Mouse (Mus musculus) heart, postnatal 10 days (tissue): ENCODE measurements at regions not wholly inside any gene's neighbourhood (a gene's known extent, or its start where the extent isn't known, plus 50 kb on each side); places are given as distances from the start of the nearest gene placed in this dataset.

ENCODE experiments used
- DNase-seq, 2 experiments: peaks; one replicate each; pipeline ENCODE4 v3.0.0; 2021
- intact Hi-C: fragments of 180-260 bp; cut with DNase I; formaldehyde crosslinking; loops from one replicate; pipeline ENCODE4 v1.15.1; 2025

DNA sequence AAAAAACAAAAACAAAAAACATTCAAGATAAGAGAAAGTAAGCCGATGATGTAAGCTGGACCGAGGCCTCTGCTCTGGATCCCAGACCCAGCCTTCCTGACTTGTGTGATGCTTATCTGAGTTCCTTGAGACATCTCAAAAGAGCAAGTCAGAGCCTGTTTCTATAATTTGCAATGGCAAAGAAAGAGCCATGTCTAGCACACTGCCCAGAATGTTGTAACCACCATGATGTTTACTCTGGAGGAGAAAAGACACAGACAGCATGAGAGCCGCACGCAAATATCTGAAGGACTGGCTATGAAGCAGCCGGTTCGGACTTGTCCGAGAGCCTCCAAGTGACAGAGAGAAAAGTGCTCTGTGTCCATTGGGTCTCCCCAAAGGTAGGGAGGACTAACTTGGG, 52.2 kb upstream of the C1qtnf3 start:
- no peak for DNase-seq
- intact Hi-C loops, result no loop called here

DNA sequence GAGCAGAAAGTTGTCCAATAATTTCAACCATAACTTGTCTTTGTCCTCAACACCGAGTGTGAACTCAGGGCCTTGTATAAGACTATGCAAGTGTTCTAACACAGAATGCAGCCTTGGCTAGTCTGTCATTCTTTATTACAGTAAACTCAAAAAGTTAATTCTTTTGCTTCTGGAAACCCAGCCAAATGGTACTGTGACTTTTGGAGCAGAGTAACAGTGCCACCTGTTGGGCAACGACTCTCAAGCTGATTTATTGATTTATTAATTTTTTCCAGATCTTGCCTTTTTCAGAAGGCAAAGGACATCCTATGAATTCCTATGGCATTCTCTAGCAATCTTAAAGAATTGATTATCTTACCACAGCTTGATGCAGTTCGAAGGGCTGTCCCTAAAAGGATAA, 51.1 kb upstream of the C1qtnf3 start:
- intact Hi-C loops, result loop anchor here (1.0 kb wide), 1 partner anchor 400 kb away; no protein-coding TSS in a partner anchor
- DNase-seq, result peak; percentile 56 to 69

GRCm38 (mm10) chr15:10901745-10902262, 50.3 kb upstream of the C1qtnf3 start:
- DNase-seq, result no peak
- intact Hi-C loops, result loop anchor here (1.0 kb wide), 1 partner anchor 401 kb away; no protein-coding TSS in a partner anchor
